Mouse (Mus musculus): ENCODE measurements around the gene Tube1. TPM values are rescaled to one million over a fixed set of nuclear protein-coding genes. Genes with fewer than 3 reads are reported as not detected.

The Tube1 gene
- total and polyA plus RNA-seq, 3 experiments, result 11.7 to 16.1 (median 14.6) TPM

DNA sequence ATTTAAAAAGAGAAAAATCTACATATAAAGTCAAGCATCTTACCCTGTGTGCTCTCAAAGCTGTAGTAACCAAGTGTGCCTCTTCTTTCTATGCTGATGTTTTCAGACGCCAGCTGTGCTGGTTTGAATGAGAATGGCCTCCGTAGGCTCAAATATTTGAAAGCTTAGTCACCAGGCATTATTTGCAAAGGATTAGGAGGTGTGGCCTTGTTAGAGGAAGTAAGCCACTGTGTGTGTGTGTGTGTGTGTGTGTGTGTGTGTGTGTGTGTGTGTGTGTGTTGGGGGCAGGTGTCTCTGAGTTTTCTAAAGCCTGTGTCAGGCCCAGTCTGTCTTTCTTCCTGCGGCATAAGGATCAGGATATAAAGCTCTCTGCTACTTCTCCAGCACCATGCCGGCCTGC lies 26.8 kb upstream of the Tube1 start:
- dilution Hi-C loops (cut with MboI; ENCODE audit: extremely low pct_ligation_motif_present, extremely low pct_unique_long_range_greater_than_20kb, low sequenced_read_pairs), result no loop called here
- Histone ChIP-seq H3K9ac (ENCODE audit: insufficient read depth, low read depth) (no peak overlapping the region), H3K4me2 (ENCODE audit: insufficient read depth, low read depth, poor library complexity, severe bottlenecking) (no peak overlapping the region), H3K27ac (ENCODE audit: insufficient read depth, low read depth) (no peak overlapping the region), H3K27me3 (replicated peaks) (no peaks in the 10 kb centered on the region), H3K9me3 (replicated peaks; ENCODE audit: low read length) (no peaks in the 10 kb centered on the region), H3K4me1 (ENCODE audit: control insufficient read depth in 1 of 2, insufficient read depth in 2 of 2) (peaks cover 0 to 18% of the 10 kb centered on the region in 2 experiments; a peak in 2 of 4 replicates), H3K4me3 (replicated peaks in 1 of 3; ENCODE audit: low read depth in 2 of 3, low read length in 2 of 3, poor library complexity in 1 of 3) (no peak overlapping the region), H3K36me3 (replicated peaks in 1 of 2; ENCODE audit: control insufficient read depth in 1 of 2, insufficient read depth in 1 of 2, low read length in 1 of 2) (no peaks in the 10 kb centered on the region), H3K79me2 (replicated peaks; ENCODE audit: control insufficient read depth, extremely low read depth, insufficient read depth, poor library complexity, severe bottlenecking) (no peaks in the 10 kb centered on the region)
- DNase-seq (ENCODE audit: extremely low read depth), result no peak
- TF ChIP-seq JUN (IDR thresholded peaks at IDR 0.05; ENCODE audit: insufficient read depth, low read depth, low read length) (no peak), RCOR1 (conservative IDR thresholded peaks at IDR 0.05; ENCODE audit: low read depth, low read length) (no peak), MAFK (IDR thresholded peaks at IDR 0.05; ENCODE audit: insufficient replicate concordance, low read length) (no peak), POLR2AphosphoS2 (IDR thresholded peaks at IDR 0.05; ENCODE audit: low read depth, low read length) (no peak), MEF2A (IDR thresholded peaks at IDR 0.05; ENCODE audit: borderline replicate concordance, low read depth, low read length) (no peak), ELF1 (IDR thresholded peaks at IDR 0.05; ENCODE audit: low read depth, low read length) (no peak), IRF4 (IDR thresholded peaks at IDR 0.05; ENCODE audit: low read depth, low read length) (no peak), ZC3H11A (IDR thresholded peaks at IDR 0.05; ENCODE audit: low read depth, low read length) (no peak), TBP (conservative IDR thresholded peaks at IDR 0.05; ENCODE audit: low read depth, low read length) (no peak), KAT2A (IDR thresholded peaks at IDR 0.05; ENCODE audit: insufficient replicate concordance, low read length) (no peak), ZNF384 (IDR thresholded peaks at IDR 0.05; ENCODE audit: low read depth, low read length) (no peak), MYC (IDR thresholded peaks at IDR 0.05; ENCODE audit: low read depth, low read length) (no peak), USF2 (conservative IDR thresholded peaks at IDR 0.05; ENCODE audit: low read depth, low read length) (no peak), CHD2 (IDR thresholded peaks at IDR 0.05; ENCODE audit: low read length) (no peak), USF1 (IDR thresholded peaks at IDR 0.05; ENCODE audit: low read depth, low read length) (no peak), POLR2A (IDR thresholded peaks at IDR 0.05; ENCODE audit: low read depth, low read length) (no peak), ZMIZ1 (IDR thresholded peaks at IDR 0.05; ENCODE audit: low read depth, low read length) (no peak), TCF12 (IDR thresholded peaks at IDR 0.05; ENCODE audit: low read depth, low read length) (no peak)
- in situ Hi-C loops (cut with MboI; ENCODE audit: low pct_ligation_motif_present, low pct_unique_long_range_greater_than_20kb, low sequenced_read_pairs), result no loop called here

DNA sequence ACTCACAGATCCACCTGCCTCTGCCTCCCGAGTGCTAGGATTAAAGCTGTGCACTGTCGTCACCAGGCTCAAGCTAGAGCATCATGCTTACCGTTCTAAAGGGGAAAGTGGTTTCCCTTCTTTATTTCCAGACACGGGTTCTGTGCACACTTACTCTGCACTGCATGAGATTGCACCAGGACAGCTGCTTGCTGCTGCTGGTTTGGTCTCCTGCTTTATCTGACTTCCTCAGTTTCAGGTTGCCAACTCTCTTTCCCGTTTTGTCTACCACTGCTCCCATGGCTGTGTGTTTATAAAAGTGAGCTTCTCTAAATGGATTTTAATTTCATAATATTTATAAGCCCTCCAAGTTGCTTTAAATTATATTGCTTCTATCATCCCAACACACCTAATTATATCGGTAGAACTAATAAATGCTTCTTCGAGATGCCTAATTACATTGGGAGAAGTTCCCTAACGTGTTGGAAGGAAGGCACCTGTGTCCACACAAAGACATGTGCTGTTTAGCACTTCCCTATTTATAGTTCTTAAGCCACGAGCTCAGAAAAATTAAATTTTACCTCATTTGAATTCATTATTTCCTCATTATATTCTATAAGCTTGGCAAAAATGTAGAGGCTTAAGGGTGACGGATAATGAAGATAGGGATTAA lies 24.8 kb upstream of the Tube1 start:
- Histone ChIP-seq H3K9me3 (replicated peaks; ENCODE audit: low read length) (no peaks in the 10 kb centered on the region), H3K9ac (ENCODE audit: insufficient read depth, low read depth) (no peak overlapping the region), H3K27ac (ENCODE audit: insufficient read depth, low read depth) (no peak overlapping the region), H3K27me3 (replicated peaks) (no peaks in the 10 kb centered on the region), H3K4me2 (ENCODE audit: insufficient read depth, low read depth, poor library complexity, severe bottlenecking) (no peak overlapping the region), H3K79me2 (replicated peaks; ENCODE audit: control insufficient read depth, extremely low read depth, insufficient read depth, poor library complexity, severe bottlenecking) (no peaks in the 10 kb centered on the region), H3K36me3 (replicated peaks in 1 of 2; ENCODE audit: control insufficient read depth in 1 of 2, insufficient read depth in 1 of 2, low read length in 1 of 2) (no peaks in the 10 kb centered on the region), H3K4me3 (replicated peaks in 1 of 3; ENCODE audit: low read depth in 2 of 3, low read length in 2 of 3, poor library complexity in 1 of 3) (no peak overlapping the region), H3K4me1 (ENCODE audit: control insufficient read depth in 1 of 2, insufficient read depth in 2 of 2) (peaks cover 0 to 18% of the 10 kb centered on the region in 2 experiments; a peak in 2 of 4 replicates)
- in situ Hi-C loops (cut with MboI; ENCODE audit: low pct_ligation_motif_present, low pct_unique_long_range_greater_than_20kb, low sequenced_read_pairs), result no loop called here
- dilution Hi-C loops (cut with MboI; ENCODE audit: extremely low pct_ligation_motif_present, extremely low pct_unique_long_range_greater_than_20kb, low sequenced_read_pairs), result no loop called here
- TF ChIP-seq GABPA (IDR thresholded peaks at IDR 0.05; ENCODE audit: insufficient replicate concordance, low read depth, low read length) (no peak), CTCF (conservative IDR thresholded peaks at IDR 0.05 in 1 of 2, IDR thresholded peaks at IDR 0.05 in 1 of 2; ENCODE audit: low read depth in 2 of 2, low read length in 2 of 2) (no peak)
- no peak for DNase-seq (ENCODE audit: extremely low read depth)
